Mouse (Mus musculus) cerebellum, adult 2 months (tissue): Measurements from ENCODE around the gene Chtf18.

Source experiments
- CTCF ChIP-seq: fragments of 200-500 bp; IDR thresholded peaks from 2 replicates; pipeline ENCODE4 v1.5.1; 2011; ENCODE audit warnings: low read depth, mild to moderate bottlenecking, control low read depth, low read length, moderate library complexity, borderline replicate concordance; ENCODE audit not compliant: insufficient read depth
- POLR2A ChIP-seq: fragments of 200-500 bp; IDR thresholded peaks from 2 replicates; pipeline ENCODE4 v1.6.1; 2011; ENCODE audit warnings: low read length, control low read depth, borderline replicate concordance; ENCODE audit not compliant: insufficient read depth

GRCm38 (mm10) chr17:25686323-25686722, 40.9 kb downstream of the Chtf18 start:
- TF ChIP-seq POLR2A = no peak
- no peak for TF ChIP-seq CTCF
